Mouse (Mus musculus) layer of hippocampus, adult 9-11 months (tissue): ENCODE measurements at regions not wholly inside any gene's neighbourhood (a gene's known extent, or its start where the extent isn't known, plus 50 kb on each side); places are given as distances from the start of the nearest gene placed in this dataset.
A peak's percentile ranks its signal among the peaks of the same experiment; 100 is the strongest.

Source experiments
- DNase-seq: peaks from one replicate; pipeline ENCODE4 v3.0.0; 2022

GRCm38 (mm10) chr16:86768912-86769311, 585.1 kb upstream of the N6amt1 start:
- DNase-seq = no peak

GRCm38 (mm10) chr16:86768355-86768754, 585.6 kb upstream of the N6amt1 start:
- DNase-seq = no peak

GRCm38 (mm10) chr16:86765974-86766373, 588.0 kb upstream of the N6amt1 start:
- no peak for DNase-seq

- DNase-seq = no peak
Measured at GRCm38 (mm10) chr16:86741236-86741635, 612.7 kb upstream of the N6amt1 start.

GRCm38 (mm10) chr16:86718982-86719771, 634.8 kb upstream of the N6amt1 start:
- DNase-seq = no peak

- DNase-seq = no peak
Measured at GRCm38 (mm10) chr16:86718353-86718752, 635.6 kb upstream of the N6amt1 start.

- DNase-seq = no peak
Measured at GRCm38 (mm10) chr16:86701700-86702099, 652.3 kb upstream of the N6amt1 start.

GRCm38 (mm10) chr16:86694497-86694896, 659.5 kb upstream of the N6amt1 start:
- peak; percentile 48 for DNase-seq

- no peak for DNase-seq
Measured at GRCm38 (mm10) chr16:86659154-86659553, 694.8 kb upstream of the N6amt1 start.

- DNase-seq = no peak
Measured at GRCm38 (mm10) chr16:86647316-86647715, 706.7 kb upstream of the N6amt1 start.

GRCm38 (mm10) chr16:86646753-86647152, 707.2 kb upstream of the N6amt1 start:
- DNase-seq = no peak

- no peak for DNase-seq
Measured at GRCm38 (mm10) chr16:86645436-86645835, 708.5 kb upstream of the N6amt1 start.

GRCm38 (mm10) chr16:86644912-86645312, 709.1 kb upstream of the N6amt1 start:
- DNase-seq = peak; percentile 72

GRCm38 (mm10) chr16:86604166-86604565, 702.5 kb upstream of the Adamts5 start:
- DNase-seq = no peak

GRCm38 (mm10) chr16:86594992-86595391, 693.4 kb upstream of the Adamts5 start:
- no peak for DNase-seq

GRCm38 (mm10) chr16:86586044-86586443, 684.4 kb upstream of the Adamts5 start:
- DNase-seq = peak; percentile 8

- no peak for DNase-seq
Measured at GRCm38 (mm10) chr16:86578281-86578680, 676.7 kb upstream of the Adamts5 start.

- no peak for DNase-seq
Measured at GRCm38 (mm10) chr16:86547465-86548043, 645.9 kb upstream of the Adamts5 start.

GRCm38 (mm10) chr16:86546905-86547304, 645.3 kb upstream of the Adamts5 start:
- DNase-seq = no peak

- no peak for DNase-seq
Measured at GRCm38 (mm10) chr16:86544121-86544520, 642.5 kb upstream of the Adamts5 start.

GRCm38 (mm10) chr16:86536479-86536878, 634.9 kb upstream of the Adamts5 start:
- DNase-seq = peak; percentile 14

GRCm38 (mm10) chr16:86524135-86524534, 622.5 kb upstream of the Adamts5 start:
- DNase-seq = no peak

GRCm38 (mm10) chr16:86516935-86517334, 615.3 kb upstream of the Adamts5 start:
- no peak for DNase-seq

GRCm38 (mm10) chr16:86516144-86516543, 614.5 kb upstream of the Adamts5 start:
- peak; percentile 32 for DNase-seq
